Mouse (Mus musculus): Measurements from ENCODE around the gene Set. TPM values are rescaled to one million over a fixed set of nuclear protein-coding genes. Genes with fewer than 3 reads are reported as not detected.

The Set gene
- total and polyA plus RNA-seq, 2 experiments from 2014 or later: 190 to 345 TPM

DNA sequence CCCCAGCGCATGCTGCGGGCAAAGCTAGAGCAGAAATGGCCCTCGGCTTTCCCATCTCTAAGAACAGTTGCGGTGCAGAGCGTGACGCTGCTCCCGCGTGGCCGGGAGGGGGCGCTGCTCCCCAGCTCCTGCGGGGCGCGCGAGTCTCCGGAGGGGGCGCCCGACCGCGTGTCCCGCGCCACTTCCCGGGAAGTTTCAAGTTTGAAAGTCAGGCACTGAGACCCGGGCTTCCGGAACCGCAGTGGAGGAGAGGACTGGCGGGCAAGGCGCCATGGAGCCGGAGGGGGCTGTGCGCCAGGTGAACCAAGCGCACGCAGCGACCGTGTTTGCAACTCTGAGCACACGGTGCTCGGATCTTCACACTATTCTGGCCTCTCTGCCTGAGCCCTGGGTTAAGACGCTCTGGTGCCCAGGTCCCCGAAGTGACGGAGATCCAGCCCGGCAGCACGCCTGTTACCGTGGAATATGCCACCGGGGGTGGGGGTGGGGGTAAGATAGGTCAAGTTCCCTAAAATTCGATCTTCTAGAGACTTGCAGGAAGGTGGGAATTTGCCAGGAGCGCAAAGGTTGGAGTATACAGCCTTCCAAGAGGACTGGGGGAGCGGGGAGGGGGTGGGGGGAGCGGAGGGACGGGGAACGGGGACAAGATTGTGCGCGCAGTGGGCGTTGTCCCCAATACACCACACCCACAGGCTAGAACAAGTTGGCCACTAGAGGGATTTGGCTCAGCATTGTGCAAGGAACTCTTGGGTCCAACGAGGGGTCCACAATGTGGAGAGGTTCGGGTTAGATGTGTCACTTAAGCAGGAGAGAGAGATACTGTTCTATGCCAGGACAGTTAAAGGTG is 20.5 kb downstream of the Set start, which contains the start of gene Pkn3:
Pkn3 (plus strand) TSS at position 183 of the 847 bp plus-strand sequence.
- H3K27ac ChIP-seq (ENCODE audit: low read depth, low read length): no peak within 1 kb of the TSS
- DNase-seq (ENCODE audit: low spot score) (peak; percentile 80), ATAC-seq (ENCODE audit: low FRiP score) (peak; percentile 78)
- H3K4me2 ChIP-seq (ENCODE audit: low read depth, low read length, poor library complexity, severe bottlenecking): peak within 1 kb of the TSS; percentile 89
- WGBS: 2% methylated on average over 52 of the region's 53 CpGs
- no peaks in the 10 kb centered on the region for H3K9me3 ChIP-seq (ENCODE audit: low read length)
- peaks cover 4% of the 10 kb centered on the region; the same call in 1 of the 2 replicates for H3K4me1 ChIP-seq (ENCODE audit: insufficient read depth, low read length)
- peak; percentile 98 for TF ChIP-seq CTCF (IDR thresholded peaks at IDR 0.05)
- H3K27me3 ChIP-seq (ENCODE audit: insufficient read depth, low read length): no peaks in the 10 kb centered on the region
- no peak within 1 kb of the TSS for H3K9ac ChIP-seq (replicated peaks; ENCODE audit: low read length, poor library complexity, severe bottlenecking)
- peak within 1 kb of the TSS; percentile 38 for H3K4me3 ChIP-seq (ENCODE audit: low read depth, low read length)
- peaks cover 9% of the 10 kb centered on the region for H3K36me3 ChIP-seq (ENCODE audit: insufficient read depth, low read length)

DNA sequence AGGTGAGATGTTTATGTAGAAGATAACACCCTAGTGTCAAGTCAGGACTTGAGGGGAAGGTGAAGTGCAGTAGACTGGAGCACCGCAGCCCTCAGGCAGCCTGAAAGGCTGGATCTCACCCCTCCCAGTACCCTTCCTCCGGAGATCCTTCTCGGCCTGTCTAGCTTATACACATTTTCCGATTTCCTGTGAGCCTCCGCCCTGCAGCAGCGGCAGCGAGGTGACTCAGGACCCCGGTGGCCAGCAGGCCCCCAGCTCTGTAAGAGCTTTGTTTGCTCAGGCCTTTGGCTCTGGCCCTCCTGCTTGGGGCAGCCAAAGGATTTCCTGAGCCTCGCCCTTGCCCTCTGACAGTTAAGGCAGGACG is 21.2 kb downstream of the Set start:
- peaks cover 4% of the 10 kb centered on the region; the same call in 1 of the 2 replicates for H3K4me1 ChIP-seq (ENCODE audit: insufficient read depth, low read length)
- peak overlapping the region; percentile 38; the same call in 1 of the 2 replicates for H3K4me3 ChIP-seq (ENCODE audit: low read depth, low read length)
- TF ChIP-seq CTCF (IDR thresholded peaks at IDR 0.05): no peak
- peaks cover 8% of the 10 kb centered on the region; the same call in 1 of the 2 replicates for H3K36me3 ChIP-seq (ENCODE audit: insufficient read depth, low read length)
- no peak overlapping the region for H3K9ac ChIP-seq (replicated peaks; ENCODE audit: low read length, poor library complexity, severe bottlenecking)
- no peaks in the 10 kb centered on the region for H3K9me3 ChIP-seq (ENCODE audit: low read length)
- no peak for DNase-seq (ENCODE audit: low spot score)
- H3K27ac ChIP-seq (ENCODE audit: low read depth, low read length): no peak overlapping the region
- ATAC-seq (ENCODE audit: low FRiP score): no peak
- 23% methylated on average over 10 of the region's 10 CpGs for WGBS
- H3K27me3 ChIP-seq (ENCODE audit: insufficient read depth, low read length): no peaks in the 10 kb centered on the region
- H3K4me2 ChIP-seq (ENCODE audit: low read depth, low read length, poor library complexity, severe bottlenecking): peak overlapping the region; percentile 89

DNA sequence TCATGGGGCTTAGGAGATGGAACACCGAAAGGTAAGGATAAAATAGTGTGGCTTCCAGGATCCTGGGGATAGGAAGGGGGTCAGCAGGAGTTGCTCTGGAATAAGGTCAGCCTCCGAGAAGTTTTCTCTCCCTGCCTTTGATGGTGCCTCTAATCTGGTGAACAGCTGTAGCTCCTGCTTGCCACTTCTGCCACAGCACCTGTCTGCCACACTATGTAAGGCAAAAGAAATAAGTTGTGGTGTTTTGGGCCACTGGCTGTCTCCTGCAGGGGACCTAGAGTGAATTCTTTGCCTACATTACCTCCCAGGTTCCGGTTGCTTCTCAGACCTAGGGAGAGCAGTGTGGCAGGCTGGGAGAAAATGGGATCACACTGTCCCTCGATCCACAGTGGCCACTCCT is 21.6 kb downstream of the Set start:
- ATAC-seq (ENCODE audit: low FRiP score) (no peak), DNase-seq (ENCODE audit: low spot score) (no peak)
- no peak overlapping the region for H3K4me2 ChIP-seq (ENCODE audit: low read depth, low read length, poor library complexity, severe bottlenecking)
- H3K4me1 ChIP-seq (ENCODE audit: insufficient read depth, low read length): peaks cover 4% of the 10 kb centered on the region; the same call in 1 of the 2 replicates
- no peak overlapping the region for H3K9ac ChIP-seq (replicated peaks; ENCODE audit: low read length, poor library complexity, severe bottlenecking)
- H3K27me3 ChIP-seq (ENCODE audit: insufficient read depth, low read length): no peaks in the 10 kb centered on the region
- peaks cover 6% of the 10 kb centered on the region; the same call in 1 of the 2 replicates for H3K36me3 ChIP-seq (ENCODE audit: insufficient read depth, low read length)
- TF ChIP-seq CTCF (IDR thresholded peaks at IDR 0.05): no peak
- H3K27ac ChIP-seq (ENCODE audit: low read depth, low read length): no peak overlapping the region
- 77% methylated on average over 4 of the region's 4 CpGs for WGBS
- H3K9me3 ChIP-seq (ENCODE audit: low read length): no peaks in the 10 kb centered on the region
- H3K4me3 ChIP-seq (ENCODE audit: low read depth, low read length): no peak overlapping the region

DNA sequence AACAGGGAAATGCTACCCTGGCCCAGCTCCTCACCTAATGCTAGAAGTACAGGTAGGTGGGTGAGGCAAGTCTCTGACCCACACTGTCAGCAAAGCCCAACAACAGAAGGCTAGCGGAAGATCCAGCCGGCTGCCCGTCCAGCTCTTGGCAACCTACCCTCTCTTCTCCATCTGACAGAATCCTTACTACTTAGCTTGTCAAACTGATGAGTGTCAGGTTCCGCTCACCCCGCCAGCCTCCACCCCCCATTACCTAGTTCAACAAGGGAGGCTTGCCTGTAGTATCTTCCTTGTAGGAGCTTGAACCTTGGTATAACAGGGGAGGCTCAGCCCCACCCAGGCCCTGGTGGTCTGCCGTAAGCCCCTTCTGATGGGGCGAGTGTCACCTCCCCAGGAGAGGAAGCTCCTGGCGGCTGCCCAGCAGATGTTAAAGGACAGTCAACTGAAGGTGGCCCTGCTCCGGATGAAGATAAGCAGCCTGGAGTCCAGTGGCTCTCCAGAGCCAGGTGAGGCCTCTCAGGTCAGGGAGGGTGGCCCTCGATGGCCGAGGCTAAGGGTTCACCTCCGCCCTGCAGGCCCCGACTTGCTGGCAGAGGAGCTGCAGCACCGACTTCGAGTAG is 23.1 kb downstream of the Set start:
- H3K4me1 ChIP-seq (ENCODE audit: insufficient read depth, low read length): peaks cover 7% of the 10 kb centered on the region; the same call in 1 of the 2 replicates
- H3K27me3 ChIP-seq (ENCODE audit: insufficient read depth, low read length): no peaks in the 10 kb centered on the region
- H3K9ac ChIP-seq (replicated peaks; ENCODE audit: low read length, poor library complexity, severe bottlenecking): no peak overlapping the region
- H3K4me2 ChIP-seq (ENCODE audit: low read depth, low read length, poor library complexity, severe bottlenecking): no peak overlapping the region
- no peaks in the 10 kb centered on the region for H3K36me3 ChIP-seq (ENCODE audit: insufficient read depth, low read length)
- 87% methylated on average over 15 of the region's 15 CpGs for WGBS
- H3K9me3 ChIP-seq (ENCODE audit: low read length): no peaks in the 10 kb centered on the region
- H3K4me3 ChIP-seq (ENCODE audit: low read depth, low read length): no peak overlapping the region
- DNase-seq (ENCODE audit: low spot score) (no peak), ATAC-seq (ENCODE audit: low FRiP score) (no peak)
- no peak for TF ChIP-seq CTCF (IDR thresholded peaks at IDR 0.05)
- H3K27ac ChIP-seq (ENCODE audit: low read depth, low read length): no peak overlapping the region

DNA sequence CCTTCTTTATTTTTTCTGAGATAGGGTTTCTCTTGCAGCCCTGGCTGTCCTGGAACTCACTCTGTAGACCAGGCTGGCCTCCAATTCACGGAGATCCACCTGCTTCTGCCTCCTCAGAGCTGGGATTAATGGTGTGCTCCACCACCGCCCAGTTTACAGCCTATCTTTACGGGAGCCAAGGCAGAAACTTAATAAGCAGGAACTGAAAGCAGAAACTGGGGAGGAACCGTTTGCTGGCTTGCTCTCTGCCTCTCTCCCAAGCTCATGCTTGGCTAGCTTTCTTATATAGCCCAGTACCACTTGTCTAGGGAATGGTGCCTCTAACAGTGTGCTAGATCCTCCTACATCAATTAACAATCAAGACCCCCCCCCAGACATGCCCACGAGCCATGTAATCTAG is 26.9 kb downstream of the Set start:
- no peak overlapping the region for H3K4me3 ChIP-seq (ENCODE audit: low read depth, low read length)
- no peaks in the 10 kb centered on the region for H3K36me3 ChIP-seq (ENCODE audit: insufficient read depth, low read length)
- H3K9ac ChIP-seq (replicated peaks; ENCODE audit: low read length, poor library complexity, severe bottlenecking): no peak overlapping the region
- peaks cover 3% of the 10 kb centered on the region; the same call in 1 of the 2 replicates for H3K4me1 ChIP-seq (ENCODE audit: insufficient read depth, low read length)
- TF ChIP-seq CTCF (IDR thresholded peaks at IDR 0.05): no peak
- no peaks in the 10 kb centered on the region for H3K27me3 ChIP-seq (ENCODE audit: insufficient read depth, low read length)
- no peak overlapping the region; the same call in 1 of the 2 replicates for H3K4me2 ChIP-seq (ENCODE audit: low read depth, low read length, poor library complexity, severe bottlenecking)
- WGBS: 58% methylated on average over 5 of the region's 5 CpGs
- no peak overlapping the region for H3K27ac ChIP-seq (ENCODE audit: low read depth, low read length)
- no peak for ATAC-seq (ENCODE audit: low FRiP score)
- no peaks in the 10 kb centered on the region for H3K9me3 ChIP-seq (ENCODE audit: low read length)
- DNase-seq (ENCODE audit: low spot score): no peak

DNA sequence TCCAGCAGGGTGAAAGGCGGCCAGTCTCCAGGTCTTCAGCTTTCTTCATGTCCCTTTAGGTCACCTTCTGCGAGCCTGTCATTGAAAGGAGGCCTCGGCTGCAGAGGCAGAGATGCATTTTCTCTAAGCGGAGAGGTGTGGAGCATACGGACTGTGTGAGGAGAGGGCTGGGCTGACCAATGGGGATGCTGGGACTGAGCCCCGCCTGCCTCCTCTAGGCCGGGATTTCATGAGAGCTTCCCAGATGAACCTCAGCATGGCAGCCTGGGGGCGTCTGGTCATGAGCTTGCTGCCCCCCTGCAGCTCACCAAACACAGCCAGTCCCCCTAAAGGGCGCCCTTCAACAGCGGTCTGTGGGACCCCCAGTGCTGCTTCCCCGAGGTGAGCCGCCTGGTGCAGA is 27.5 kb downstream of the Set start:
- H3K27me3 ChIP-seq (ENCODE audit: insufficient read depth, low read length): no peaks in the 10 kb centered on the region
- no peaks in the 10 kb centered on the region for H3K9me3 ChIP-seq (ENCODE audit: low read length)
- no peak overlapping the region for H3K27ac ChIP-seq (ENCODE audit: low read depth, low read length)
- peak overlapping the region; percentile 28 for H3K4me2 ChIP-seq (ENCODE audit: low read depth, low read length, poor library complexity, severe bottlenecking)
- 15% methylated on average over 12 of the region's 12 CpGs for WGBS
- H3K36me3 ChIP-seq (ENCODE audit: insufficient read depth, low read length): no peaks in the 10 kb centered on the region
- no peak for TF ChIP-seq CTCF (IDR thresholded peaks at IDR 0.05)
- H3K4me1 ChIP-seq (ENCODE audit: insufficient read depth, low read length): peaks cover 3% of the 10 kb centered on the region; the same call in 1 of the 2 replicates
- ATAC-seq (ENCODE audit: low FRiP score) (no peak), DNase-seq (ENCODE audit: low spot score) (no peak)
- no peak overlapping the region for H3K4me3 ChIP-seq (ENCODE audit: low read depth, low read length)
- H3K9ac ChIP-seq (replicated peaks; ENCODE audit: low read length, poor library complexity, severe bottlenecking): no peak overlapping the region

Measured in midbrain, postnatal 0 days (tissue).